Mouse (Mus musculus) intestine, postnatal 0 days (tissue): ENCODE data around the gene Ppp2r5b. TPM values are rescaled to one million over a fixed set of nuclear protein-coding genes. Genes with fewer than 3 reads are reported as not detected.

ENCODE experiments used
- ATAC-seq: fragments of 200-750 bp; cut with Nextera tagmentation; 2 replicates; pipeline ENCODE4 v1.8.0; 2017; ENCODE audit warnings: mild to moderate bottlenecking, moderate TSS enrichment, moderate library complexity
- H3K27ac ChIP-seq: fragments of 300-500 bp; sonication (generic); 2 replicates; pipeline ENCODE4 v1.5.1; 2014; ENCODE audit warnings: mild to moderate bottlenecking, low read depth, low read length, moderate library complexity
- H3K27me3 ChIP-seq: fragments of 300-500 bp; sonication (generic); replicated peaks from 2 replicates; pipeline ENCODE4 v1.6.1; 2014; ENCODE audit warnings: low read length, mixed read lengths; ENCODE audit not compliant: control insufficient read depth, insufficient read depth
- H3K36me3 ChIP-seq: fragments of 300-500 bp; sonication (generic); 2 replicates; pipeline ENCODE4 v1.6.1; 2014; ENCODE audit warnings: mild to moderate bottlenecking, moderate library complexity; ENCODE audit not compliant: control insufficient read depth, insufficient read depth
- H3K4me1 ChIP-seq: fragments of 300-500 bp; sonication (generic); replicated peaks from 2 replicates; pipeline ENCODE4 v1.6.1; 2014; ENCODE audit warnings: antibody characterized with exemption, low read length, mixed read lengths; ENCODE audit not compliant: control insufficient read depth, insufficient read depth
- H3K4me2 ChIP-seq: fragments of 300-500 bp; sonication (generic); replicated peaks from 2 replicates; pipeline ENCODE4 v1.6.1; 2014; ENCODE audit warnings: low read depth, mild to moderate bottlenecking, moderate library complexity
- H3K4me3 ChIP-seq: fragments of 300-500 bp; sonication (generic); 2 replicates; pipeline ENCODE4 v1.5.1; 2014; ENCODE audit warnings: low read depth, low read length
- H3K9ac ChIP-seq: fragments of 300-500 bp; sonication (generic); 2 replicates; pipeline ENCODE4 v1.6.1; 2014; ENCODE audit warnings: mild to moderate bottlenecking, low read depth, low read length
- H3K9me3 ChIP-seq: fragments of 300-500 bp; sonication (generic); 2 replicates; pipeline ENCODE4 v1.6.1; 2016; ENCODE audit warnings: mixed run types; ENCODE audit not compliant: control insufficient read depth
- CTCF ChIP-seq: sonication (generic); IDR thresholded peaks from 2 replicates; pipeline ENCODE4 v1.5.1; 2016; ENCODE audit warnings: low read depth, mild to moderate bottlenecking, control low read depth, antibody characterized with exemption, moderate library complexity
- WGBS: fragments of 180-500 bp; shearing (Covaris S2); extraction: QIAGEN DNeasy Blood & Tissue Kit; methylation state at CpG from one replicate; pipeline ENCODE4 v1.1.7; 2014; 5-methylcytosine and 5-hydroxymethylcytosine counted together
- polyA plus RNA-seq: library from polyadenylated mRNA; unstranded; fragments of >200 nt; fragmentation: Nextera tagmentation; extraction: Ambion mirVana; gene quantifications from 2 replicates; pipeline ENCODE4 v1.2.1, GENCODE M21; 2015

Gene Ppp2r5b
- polyA plus RNA-seq, 1 experiment from 2014 or later, result 15.2 TPM

GRCm38 (mm10) chr19:6280554-6280953 is 44.9 kb upstream of the Ppp2r5b start:
- no peak for ATAC-seq
- H3K4me1 ChIP-seq, result 0 out of 2 replicates have a peak, but pooled peaks cover 23% of the 10 kb centered on the region
- no peaks in the 10 kb centered on the region for H3K9me3 ChIP-seq
- 81% methylated on average over 7 of the region's 7 CpGs for WGBS
- peaks cover 29% of the 10 kb centered on the region for H3K36me3 ChIP-seq
- peak overlapping the region; percentile 88; the same call in 1 of the 2 replicates for H3K27ac ChIP-seq
- peak overlapping the region; percentile 83 for H3K4me2 ChIP-seq
- H3K9ac ChIP-seq, result no peak overlapping the region; the same call in 1 of the 2 replicates
- H3K4me3 ChIP-seq, result no peak overlapping the region
- H3K27me3 ChIP-seq, result no peaks in the 10 kb centered on the region
- TF ChIP-seq CTCF, result no peak

- Histone ChIP-seq H3K36me3 (peaks cover 29% of the 10 kb centered on the region), H3K4me3 (peak overlapping the region; percentile 90), H3K9ac (peak overlapping the region; percentile 54; the same call in 1 of the 2 replicates), H3K4me2 (peak overlapping the region; percentile 83), H3K4me1 (0 out of 2 replicates have a peak, but pooled peaks cover 21% of the 10 kb centered on the region), H3K27me3 (no peaks in the 10 kb centered on the region), H3K9me3 (no peaks in the 10 kb centered on the region), H3K27ac (peak overlapping the region; percentile 88)
- TF ChIP-seq CTCF, result no peak
- WGBS, result 69% methylated on average over 6 of the region's 6 CpGs
- ATAC-seq, result no peak
Measured at GRCm38 (mm10) chr19:6279481-6280144, 43.9 kb upstream of the Ppp2r5b start.

- Histone ChIP-seq H3K27me3 (no peaks in the 10 kb centered on the region), H3K4me2 (peak overlapping the region; percentile 83), H3K9me3 (no peaks in the 10 kb centered on the region), H3K4me1 (0 out of 2 replicates have a peak, but pooled peaks cover 21% of the 10 kb centered on the region), H3K36me3 (peaks cover 25% of the 10 kb centered on the region), H3K4me3 (peak overlapping the region; percentile 90), H3K27ac (peak overlapping the region; percentile 88), H3K9ac (peak overlapping the region; percentile 54; the same call in 1 of the 2 replicates)
- WGBS, result 24% methylated on average over 6 of the region's 6 CpGs
- no peak for ATAC-seq
- TF ChIP-seq CTCF, result no peak
Measured at GRCm38 (mm10) chr19:6278439-6279073, 42.9 kb upstream of the Ppp2r5b start.

- Histone ChIP-seq H3K36me3 (peaks cover 24% of the 10 kb centered on the region), H3K27ac (peak overlapping the region; percentile 88), H3K4me1 (0 out of 2 replicates have a peak, but pooled peaks cover 21% of the 10 kb centered on the region), H3K27me3 (no peaks in the 10 kb centered on the region), H3K9me3 (no peaks in the 10 kb centered on the region), H3K4me3 (peak overlapping the region; percentile 90), H3K9ac (peak overlapping the region; percentile 93), H3K4me2 (peak overlapping the region; percentile 83)
- no peak for TF ChIP-seq CTCF
- ATAC-seq, result peak; percentile 60
- WGBS, result 7% methylated on average over 10 of the region's 10 CpGs
Measured at GRCm38 (mm10) chr19:6277661-6278438, 42.2 kb upstream of the Ppp2r5b start.

GRCm38 (mm10) chr19:6276426-6277421 is 41.1 kb upstream of the Ppp2r5b start, which contains the start of gene Ehd1:
Gene Ehd1, plus strand, starts transcription at chr19:6276725.
- Histone ChIP-seq H3K27me3 (no peaks in the 10 kb centered on the region), H3K36me3 (peaks cover 14% of the 10 kb centered on the region), H3K9me3 (no peaks in the 10 kb centered on the region), H3K9ac (peak within 1 kb of the TSS; percentile 93), H3K27ac (peak within 1 kb of the TSS; percentile 88), H3K4me1 (peaks cover 21% of the 10 kb centered on the region), H3K4me3 (peak within 1 kb of the TSS; percentile 90), H3K4me2 (peak within 1 kb of the TSS; percentile 83)
- WGBS, result under 1% methylated on average over 104 of the region's 106 CpGs
- ATAC-seq, result peak; percentile 84
- TF ChIP-seq CTCF, result peak; percentile 76
